Mouse (Mus musculus): ENCODE results near the gene Asb8. TPM values are rescaled to one million over a fixed set of nuclear protein-coding genes. Genes with fewer than 3 reads are reported as not detected.

Asb8 gene
- polyA plus RNA-seq, 1 experiment from 2014 or later: 48.5 TPM

- no peak overlapping the region for H3K27ac ChIP-seq (replicated peaks)
- peaks cover 15% of the 10 kb centered on the region for H3K4me1 ChIP-seq
- H3K9ac ChIP-seq: no peak overlapping the region
- H3K4me2 ChIP-seq (replicated peaks): no peak overlapping the region
- H3K27me3 ChIP-seq: no peaks in the 10 kb centered on the region
- no peak for ATAC-seq (ENCODE audit: insufficient number of reproducible peaks, low FRiP score, low TSS enrichment, low read depth)
- H3K36me3 ChIP-seq: no peaks in the 10 kb centered on the region
- no peaks in the 10 kb centered on the region for H3K9me3 ChIP-seq (replicated peaks)
- no peak overlapping the region for H3K4me3 ChIP-seq (replicated peaks)
- WGBS: 86% methylated on average over 12 of the region's 12 CpGs
Observed at GRCm38 (mm10) chr15:98094905-98095304, 70.5 kb downstream of the Asb8 start.

GRCm38 (mm10) chr15:98093121-98094011 is 72.1 kb downstream of the Asb8 start, which contains the start of gene Senp1:
Gene Senp1 (minus strand): TSS chr15:98093744.
- H3K4me2 ChIP-seq (replicated peaks): peak within 1 kb of the TSS; percentile 65
- peak within 1 kb of the TSS; percentile 85 for H3K9ac ChIP-seq
- H3K27me3 ChIP-seq: no peaks in the 10 kb centered on the region
- 0 out of 2 replicates have a peak, but pooled peaks cover under 1% of the 10 kb centered on the region for H3K36me3 ChIP-seq
- H3K4me1 ChIP-seq: peaks cover 15% of the 10 kb centered on the region
- H3K9me3 ChIP-seq (replicated peaks): no peaks in the 10 kb centered on the region
- peak; percentile 89 for ATAC-seq (ENCODE audit: insufficient number of reproducible peaks, low FRiP score, low TSS enrichment, low read depth)
- H3K4me3 ChIP-seq (replicated peaks): peak within 1 kb of the TSS; percentile 99
- H3K27ac ChIP-seq (replicated peaks): peak within 1 kb of the TSS; percentile 98
- WGBS: under 1% methylated on average over 58 of the region's 58 CpGs

- no peak for ATAC-seq (ENCODE audit: insufficient number of reproducible peaks, low FRiP score, low TSS enrichment, low read depth)
- WGBS: under 1% methylated on average over 30 of the region's 30 CpGs
Observed at GRCm38 (mm10) chr15:98092372-98093120, 72.9 kb downstream of the Asb8 start, which contains the start of gene Pfkm. Gene Pfkm (plus strand): TSS chr15:98092589.

GRCm38 (mm10) chr15:98091841-98092240 is 73.6 kb downstream of the Asb8 start:
- Histone ChIP-seq H3K4me2 (replicated peaks) (peak overlapping the region; percentile 65), H3K4me1 (peaks cover 15% of the 10 kb centered on the region), H3K9ac (no peak overlapping the region), H3K27me3 (no peaks in the 10 kb centered on the region), H3K9me3 (replicated peaks) (no peaks in the 10 kb centered on the region), H3K4me3 (replicated peaks) (peak overlapping the region; percentile 99), H3K36me3 (0 out of 2 replicates have a peak, but pooled peaks cover 7% of the 10 kb centered on the region), H3K27ac (replicated peaks) (0 out of 2 replicates have a peak overlapping the region, but pooled peaks have one; percentile 4)
- ATAC-seq (ENCODE audit: insufficient number of reproducible peaks, low FRiP score, low TSS enrichment, low read depth): no peak
- 17% methylated on average over 4 of the region's 4 CpGs for WGBS

More at GRCm38 (mm10) chr15:98092372-98093120, 72.9 kb downstream of the Asb8 start, which contains the start of gene Pfkm:
- Histone ChIP-seq H3K27ac (replicated peaks) (peak within 1 kb of the TSS; percentile 98), H3K9ac (peak within 1 kb of the TSS; percentile 85), H3K9me3 (replicated peaks) (no peaks in the 10 kb centered on the region), H3K36me3 (0 out of 2 replicates have a peak, but pooled peaks cover 7% of the 10 kb centered on the region), H3K4me2 (replicated peaks) (peak within 1 kb of the TSS; percentile 65), H3K4me1 (peaks cover 15% of the 10 kb centered on the region), H3K4me3 (replicated peaks) (peak within 1 kb of the TSS; percentile 99), H3K27me3 (no peaks in the 10 kb centered on the region)

- Histone ChIP-seq H3K9ac (no peak overlapping the region), H3K9me3 (replicated peaks) (no peaks in the 10 kb centered on the region), H3K36me3 (peaks cover 25% of the 10 kb centered on the region), H3K4me1 (peaks cover 15% of the 10 kb centered on the region), H3K4me3 (replicated peaks) (no peak overlapping the region), H3K27me3 (no peaks in the 10 kb centered on the region), H3K27ac (replicated peaks) (no peak overlapping the region), H3K4me2 (replicated peaks) (no peak overlapping the region)
- WGBS: 73% methylated on average over 9 of the region's 9 CpGs
- no peak for ATAC-seq (ENCODE audit: insufficient number of reproducible peaks, low FRiP score, low TSS enrichment, low read depth)
Observed at GRCm38 (mm10) chr15:98089421-98090183, 75.8 kb downstream of the Asb8 start.

- H3K27me3 ChIP-seq: no peaks in the 10 kb centered on the region
- H3K4me3 ChIP-seq (replicated peaks): no peak overlapping the region
- peaks cover 13% of the 10 kb centered on the region for H3K4me1 ChIP-seq
- no peak overlapping the region for H3K27ac ChIP-seq (replicated peaks)
- no peaks in the 10 kb centered on the region for H3K9me3 ChIP-seq (replicated peaks)
- peaks cover 26% of the 10 kb centered on the region for H3K36me3 ChIP-seq
- no peak for ATAC-seq (ENCODE audit: insufficient number of reproducible peaks, low FRiP score, low TSS enrichment, low read depth)
- no peak overlapping the region for H3K9ac ChIP-seq
- 69% methylated on average over 1 of the region's 1 CpGs for WGBS
- H3K4me2 ChIP-seq (replicated peaks): no peak overlapping the region
Observed at GRCm38 (mm10) chr15:98088889-98089288, 76.5 kb downstream of the Asb8 start.

Other genes starting within 250 kb of the Asb8 start
- 52.6 and 60.8 TPM in 2 replicates for gene Tmem106c, start 201.4 kb downstream of the Asb8 start, polyA plus RNA-seq (2015; fragmentation: Nextera tagmentation; extraction: Ambion mirVana)
- gene Col2a1, start 160.9 kb downstream of the Asb8 start, polyA plus RNA-seq (2015; fragmentation: Nextera tagmentation; extraction: Ambion mirVana): 225 and 386 TPM in 2 replicates
- gene Pfkm, start 73.0 kb downstream of the Asb8 start, polyA plus RNA-seq (2015; fragmentation: Nextera tagmentation; extraction: Ambion mirVana): 49.2 and 49.9 TPM in 2 replicates
- gene Senp1, start 71.9 kb downstream of the Asb8 start, polyA plus RNA-seq (2015; fragmentation: Nextera tagmentation; extraction: Ambion mirVana): 27.8 and 28.1 TPM in 2 replicates
- 2.1 and 2.9 TPM in 2 replicates for gene Ccdc184, start 1.5 kb upstream of the Asb8 start, polyA plus RNA-seq (2015; fragmentation: Nextera tagmentation; extraction: Ambion mirVana)
- gene Olfr288, start 29.9 kb upstream of the Asb8 start, polyA plus RNA-seq (2015; fragmentation: Nextera tagmentation; extraction: Ambion mirVana): not detected in 2 replicates
- gene Gm44579, start 55.4 kb upstream of the Asb8 start, polyA plus RNA-seq (2015; fragmentation: Nextera tagmentation; extraction: Ambion mirVana): not detected in 2 replicates
- not detected in 2 replicates for gene Olfr287, start 55.4 kb upstream of the Asb8 start, polyA plus RNA-seq (2015; fragmentation: Nextera tagmentation; extraction: Ambion mirVana)
- gene Olfr286, start 68.8 kb upstream of the Asb8 start, polyA plus RNA-seq (2015; fragmentation: Nextera tagmentation; extraction: Ambion mirVana): 0.09 TPM in 1 of 2 replicates, not detected in the other
- gene H1fnt, start 91.7 kb upstream of the Asb8 start, polyA plus RNA-seq (2015; fragmentation: Nextera tagmentation; extraction: Ambion mirVana): not detected in 2 replicates
- gene Zfp641, start 130.5 kb upstream of the Asb8 start, polyA plus RNA-seq (2015; fragmentation: Nextera tagmentation; extraction: Ambion mirVana): 0.75 and 0.83 TPM in 2 replicates
- gene Olfr285, start 151.7 kb upstream of the Asb8 start, polyA plus RNA-seq (2015; fragmentation: Nextera tagmentation; extraction: Ambion mirVana): not detected in 2 replicates
- gene Olfr284, start 175.4 kb upstream of the Asb8 start, polyA plus RNA-seq (2015; fragmentation: Nextera tagmentation; extraction: Ambion mirVana): 0.67 and 0.87 TPM in 2 replicates
- 0.19 TPM in 1 of 2 replicates, not detected in the other for gene Olfr283, start 215.3 kb upstream of the Asb8 start, polyA plus RNA-seq (2015; fragmentation: Nextera tagmentation; extraction: Ambion mirVana)